Mouse (Mus musculus) ES-E14 (cell line): ENCODE data around the gene Castor1.

Source experiments
- CHD2 ChIP-seq: IDR thresholded peaks from 2 replicates; pipeline ENCODE4 v1.6.1; 2014; ENCODE audit warnings: mild to moderate bottlenecking, low read depth, low read length, inconsistent platforms
- HCFC1 ChIP-seq: IDR thresholded peaks from 2 replicates; pipeline ENCODE4 v1.6.1; 2012; ENCODE audit warnings: low read length, inconsistent platforms, borderline replicate concordance; ENCODE audit not compliant: insufficient read depth
- MAFK ChIP-seq: IDR thresholded peaks from 2 replicates; pipeline ENCODE4 v1.6.1; 2014; ENCODE audit warnings: mild to moderate bottlenecking, low read depth, low read length, inconsistent platforms; ENCODE audit not compliant: insufficient read depth
- ZNF384 ChIP-seq: IDR thresholded peaks from 2 replicates; pipeline ENCODE4 v1.6.1; 2012; ENCODE audit warnings: low read depth, low read length, inconsistent platforms

DNA sequence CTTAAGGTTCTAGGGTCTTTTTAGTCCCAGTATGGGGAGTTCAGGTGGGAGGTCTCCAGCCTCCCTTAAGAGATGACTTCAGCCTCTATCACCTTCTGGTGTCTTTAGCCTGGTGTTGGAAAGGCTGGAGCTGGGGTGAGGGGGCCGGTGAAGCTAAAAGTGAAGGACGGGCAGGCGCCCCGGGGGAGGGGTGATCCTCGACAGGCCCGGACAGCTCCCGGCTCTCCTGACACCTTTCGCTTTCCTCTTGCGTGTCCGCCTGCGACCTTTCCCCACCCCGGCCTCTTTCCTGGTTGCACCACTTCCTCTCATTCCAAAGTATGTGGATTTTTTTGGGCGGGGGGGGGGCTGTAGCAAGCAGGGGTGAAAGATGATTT lies 49.2 kb downstream of the Castor1 start:
- TF ChIP-seq MAFK: no peak
- no peak for TF ChIP-seq HCFC1
- TF ChIP-seq CHD2: no peak
- no peak for TF ChIP-seq ZNF384
